Comparison of ENCODE assay signal across 14 mouse cellular contexts in the genomic region with DNA sequence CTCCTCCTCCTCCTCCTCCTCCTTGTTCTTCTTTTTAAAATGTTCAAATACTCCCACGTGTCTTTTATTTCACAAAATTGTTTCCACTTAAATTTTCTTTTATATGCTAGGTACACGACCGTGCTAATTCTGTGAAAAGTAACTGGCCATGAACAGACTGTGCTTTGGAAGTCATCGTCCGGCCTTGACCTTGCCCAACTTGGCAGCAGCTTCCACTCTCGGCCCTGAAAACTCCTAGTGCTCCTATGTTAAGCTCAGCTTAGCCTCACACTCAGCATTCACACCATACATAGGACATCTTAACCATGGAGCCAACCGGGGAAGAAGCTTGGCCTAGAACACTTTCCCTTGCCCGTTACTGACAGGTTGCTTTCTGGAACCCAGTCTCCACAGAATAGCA. TPM values are rescaled to one million over a fixed set of nuclear protein-coding genes. Genes with fewer than 3 reads are reported as not detected.
DNase-seq lines count a peak whose midpoint lies in the region.
"Had no signal": no experiment of that assay in that cellular context is flagged by ENCODE, and none has a peak within 500 bp of the region (broad histone marks: within the 10 kb centered on the region; RNA-seq: fewer than 3 reads in every experiment).

No protein-coding gene starts in this region.

- DNase-seq in ovary, adult 18-20 months (ENCODE audit: low spot score), result peak; percentile 46
- no peak for DNase-seq in ovary, postnatal 10 days (ENCODE audit: low spot score)
- DNase-seq in adrenal gland, adult 8-10 months, result peak; percentile 52
- peak; percentile 72 to 76 for DNase-seq in adrenal gland, postnatal 36 days
- no peak for DNase-seq in gastrocnemius, adult 18-20 months (ENCODE audit: low spot score)
- no peak for DNase-seq in right cerebral cortex, postnatal 36 days (ENCODE audit: low spot score in 2 of 2)
- no peak for DNase-seq in yolk sac, embryonic 10.5 days (ENCODE audit: low spot score)
- DNase-seq: cerebellum, adult 2 months; cerebellum, postnatal 10 days; gastrocnemius, postnatal 36 days; heart, adult 11 months; heart, postnatal 36 days had no signal

RNA-seq across cellular contexts. Expression of a gene that starts 24.4 kb away (rescaled TPM):
- not detected for total RNA-seq in adrenal gland, adult 8-10 months (2022)
- not detected for total RNA-seq in adrenal gland, postnatal 36 days (2021)
- not detected for total RNA-seq in gastrocnemius, adult 18-20 months (2021)
- total RNA-seq: gastrocnemius, adult 8-10 months; gastrocnemius, postnatal 36 days; heart, postnatal 36 days; MEL had no signal

RNA-seq across cellular contexts. Expression of a gene that starts 41.0 kb away (rescaled TPM):
- total RNA-seq in adrenal gland, adult 8-10 months (2022), result 10 to 100 TPM; 21.2 to 35.3 (median 30.4) TPM
- total RNA-seq in adrenal gland, postnatal 36 days (2021), result 10 to 100 TPM; 39.3 to 42.9 TPM
- 10 to 100 TPM; 10.1 to 12.5 TPM for total RNA-seq in gastrocnemius, adult 18-20 months (2021)

Comparison
In these comparisons a context has a peak if more than half of its experiments do, and no peak if none do; other contexts are left out.
1. DNase-seq: peak in ovary, adult 18-20 months (single experiment), adrenal gland, adult 8-10 months (single experiment) and adrenal gland, postnatal 36 days (2 of 2); none in ovary, postnatal 10 days (single experiment), gastrocnemius, adult 18-20 months (single experiment), right cerebral cortex, postnatal 36 days (0 of 2) and yolk sac, embryonic 10.5 days (single experiment).